Mouse (Mus musculus): ENCODE measurements around the gene Zfp451.

GRCm38 (mm10) chr1:33717636-33718035 is 96.8 kb downstream of the Zfp451 start:
- no peak for TF ChIP-seq CTCF (IDR thresholded peaks at IDR 0.05; ENCODE audit: control insufficient read depth, insufficient read depth, insufficient replicate concordance, low read depth, low read length)
- TF ChIP-seq POLR2A (IDR thresholded peaks at IDR 0.05; ENCODE audit: control insufficient read depth, low read depth, low read length): no peak
